Mouse (Mus musculus): Measurements from ENCODE around the gene Mecom. TPM values are rescaled to one million over a fixed set of nuclear protein-coding genes. Genes with fewer than 3 reads are reported as not detected.
A peak's percentile ranks its signal among the peaks of the same experiment; 100 is the strongest.
"Not testable (repeated sequence)": the region's sequence is repeated elsewhere in the genome, so short reads cannot be mapped to it uniquely, and the experiment has no call there.

Gene Mecom
- 57.4 and 64.1 TPM in 2 replicates for polyA plus RNA-seq (2015; fragmentation: Nextera tagmentation; extraction: Ambion mirVana)

DNA sequence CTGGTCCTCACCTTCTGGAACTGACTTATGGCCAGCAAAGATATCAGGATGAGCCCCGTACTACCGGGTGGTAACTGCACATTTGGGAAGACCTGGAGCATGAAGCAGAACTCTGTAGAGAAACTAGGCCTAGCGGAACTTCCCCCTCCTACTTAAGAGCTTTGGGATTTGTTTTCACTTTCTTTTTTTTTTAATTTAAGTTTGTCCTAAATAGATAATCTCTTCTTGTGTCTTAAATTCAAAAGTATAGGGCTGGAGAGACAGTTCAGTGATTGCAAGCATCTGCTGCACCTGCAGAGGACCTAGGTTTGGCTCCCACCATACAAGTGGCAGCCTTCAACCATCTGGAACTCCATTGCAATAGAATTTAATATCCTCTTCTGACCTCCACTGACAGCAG is at the start of gene Mecom:
TSS of gene Mecom (minus strand) at position 101 of the 400 bp plus-strand sequence.
- no peaks in the 10 kb centered on the region for H3K9me3 ChIP-seq (replicated peaks; ENCODE audit: control insufficient read depth, low read length)
- H3K36me3 ChIP-seq (ENCODE audit: control insufficient read depth, insufficient read depth, low read length): no peaks in the 10 kb centered on the region
- ATAC-seq (ENCODE audit: insufficient read depth, low FRiP score): no peak
- no peaks in the 10 kb centered on the region for H3K27me3 ChIP-seq (ENCODE audit: control insufficient read depth, insufficient read depth, low read length)
- H3K27ac ChIP-seq (ENCODE audit: low read length): no peak within 1 kb of the TSS
- H3K4me1 ChIP-seq (ENCODE audit: control insufficient read depth, insufficient read depth, low read length): 0 out of 2 replicates have a peak, but pooled peaks cover 9% of the 10 kb centered on the region
- no peak within 1 kb of the TSS for H3K4me3 ChIP-seq (replicated peaks; ENCODE audit: low read length)
- 84% methylated on average over 3 of the region's 3 CpGs for WGBS
- H3K4me2 ChIP-seq (ENCODE audit: low read depth, low read length): peak within 1 kb of the TSS; percentile 3; the same call in 1 of the 2 replicates
- no peak within 1 kb of the TSS for H3K9ac ChIP-seq (ENCODE audit: low read length)

- peaks cover 8% of the 10 kb centered on the region; the same call in 1 of the 2 replicates for H3K4me1 ChIP-seq (ENCODE audit: control insufficient read depth, insufficient read depth, low read length)
- H3K27me3 ChIP-seq (ENCODE audit: control insufficient read depth, insufficient read depth, low read length): no peaks in the 10 kb centered on the region
- 81% methylated on average over 7 of the region's 7 CpGs for WGBS
- H3K27ac ChIP-seq (ENCODE audit: low read length): no peak overlapping the region
- no peaks in the 10 kb centered on the region for H3K36me3 ChIP-seq (ENCODE audit: control insufficient read depth, insufficient read depth, low read length)
- H3K9ac ChIP-seq (ENCODE audit: low read length): no peak overlapping the region
- no peak for ATAC-seq (ENCODE audit: insufficient read depth, low FRiP score)
- no peak overlapping the region for H3K4me2 ChIP-seq (ENCODE audit: low read depth, low read length)
- H3K9me3 ChIP-seq (replicated peaks; ENCODE audit: control insufficient read depth, low read length): no peaks in the 10 kb centered on the region
- H3K4me3 ChIP-seq (replicated peaks; ENCODE audit: low read length): no peak overlapping the region
Measured at GRCm38 (mm10) chr3:30597271-30597670, 49.5 kb upstream of the Mecom start.

DNA sequence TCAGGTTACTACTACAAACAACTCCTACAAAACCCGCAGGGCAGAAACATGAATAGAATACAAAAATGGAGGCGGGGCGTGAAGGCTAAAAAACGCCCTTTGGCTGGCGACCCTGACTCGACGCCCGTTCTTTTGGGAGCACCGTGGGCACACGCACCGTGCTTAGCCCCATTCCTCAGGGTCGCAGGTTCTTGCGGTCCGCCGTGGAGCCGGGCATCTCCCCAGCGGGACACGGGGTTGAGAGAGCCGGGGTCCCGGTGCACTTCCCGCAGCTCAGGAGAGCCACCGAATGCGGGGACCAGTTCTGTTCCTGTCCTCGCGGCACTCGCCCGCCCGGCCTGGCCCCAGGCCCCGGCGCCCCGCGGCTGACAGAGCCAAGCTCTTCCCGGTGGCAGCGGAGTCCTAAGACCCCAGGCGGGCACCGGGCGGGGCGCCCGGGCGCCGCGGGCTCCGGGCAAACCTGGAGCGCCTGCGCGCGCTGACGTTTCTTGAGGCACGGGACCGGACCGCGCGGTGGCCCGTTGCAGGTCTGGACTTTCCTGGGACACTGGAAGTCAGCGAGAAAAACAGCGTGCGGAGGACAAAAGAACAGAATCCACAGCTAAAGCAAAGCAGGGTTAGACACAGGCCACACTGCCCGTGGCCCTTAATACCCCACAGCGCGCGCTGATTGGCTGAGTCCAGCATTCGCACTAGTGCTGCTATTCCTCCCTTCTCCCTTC is 47.5 kb upstream of the Mecom start:
- WGBS: under 1% methylated on average over 58 of the region's 62 CpGs
- Histone ChIP-seq H3K9me3 (replicated peaks; ENCODE audit: control insufficient read depth, low read length) (no peaks in the 10 kb centered on the region), H3K9ac (ENCODE audit: low read length) (peak overlapping the region; percentile 96), H3K36me3 (ENCODE audit: control insufficient read depth, insufficient read depth, low read length) (no peaks in the 10 kb centered on the region), H3K4me1 (ENCODE audit: control insufficient read depth, insufficient read depth, low read length) (peaks cover 8% of the 10 kb centered on the region; the same call in 1 of the 2 replicates), H3K4me2 (ENCODE audit: low read depth, low read length) (peak overlapping the region; percentile 80), H3K4me3 (replicated peaks; ENCODE audit: low read length) (peak overlapping the region; percentile 87), H3K27me3 (ENCODE audit: control insufficient read depth, insufficient read depth, low read length) (no peaks in the 10 kb centered on the region), H3K27ac (ENCODE audit: low read length) (peak overlapping the region; percentile 27; the same call in 1 of the 2 replicates)
- ATAC-seq (ENCODE audit: insufficient read depth, low FRiP score): peak; percentile 51; the same call in 1 of the 2 replicates

GRCm38 (mm10) chr3:30593719-30594485 is 46.1 kb upstream of the Mecom start:
- Histone ChIP-seq H3K27ac (ENCODE audit: low read length) (no peak overlapping the region), H3K9ac (ENCODE audit: low read length) (no peak overlapping the region), H3K4me2 (ENCODE audit: low read depth, low read length) (no peak overlapping the region), H3K9me3 (replicated peaks; ENCODE audit: control insufficient read depth, low read length) (no peaks in the 10 kb centered on the region), H3K27me3 (ENCODE audit: control insufficient read depth, insufficient read depth, low read length) (no peaks in the 10 kb centered on the region), H3K4me3 (replicated peaks; ENCODE audit: low read length) (no peak overlapping the region), H3K4me1 (ENCODE audit: control insufficient read depth, insufficient read depth, low read length) (no peaks in the 10 kb centered on the region; the same call in 1 of the 2 replicates), H3K36me3 (ENCODE audit: control insufficient read depth, insufficient read depth, low read length) (no peaks in the 10 kb centered on the region)
- WGBS: 76% methylated on average over 4 of the region's 4 CpGs
- ATAC-seq (ENCODE audit: insufficient read depth, low FRiP score): no peak

DNA sequence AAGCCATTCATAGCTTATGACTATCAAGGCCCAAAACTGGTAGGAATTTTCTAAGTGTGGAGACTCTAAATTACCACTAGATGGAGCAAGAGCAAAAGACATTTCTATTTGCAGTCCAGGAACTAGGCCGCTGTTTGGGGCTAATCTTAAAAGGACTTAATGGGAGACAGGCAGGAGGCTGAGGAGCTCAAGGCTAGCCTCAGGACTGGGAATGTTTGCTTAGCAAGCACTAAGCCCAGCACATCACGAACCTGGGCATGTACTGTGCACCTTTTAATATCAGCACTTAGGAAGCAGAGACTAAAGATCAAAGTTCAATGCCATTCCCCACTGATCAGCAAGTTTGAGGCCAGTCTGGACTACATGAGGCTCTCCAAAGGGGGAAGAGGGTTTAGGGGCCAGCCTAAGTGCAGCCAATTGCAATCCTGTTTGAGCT is 44.6 kb upstream of the Mecom start:
- no peak overlapping the region for H3K4me3 ChIP-seq (replicated peaks; ENCODE audit: low read length)
- H3K27ac ChIP-seq (ENCODE audit: low read length): no peak overlapping the region
- H3K9me3 ChIP-seq (replicated peaks; ENCODE audit: control insufficient read depth, low read length): no peaks in the 10 kb centered on the region
- WGBS: 0% methylated on average over 2 of the region's 2 CpGs
- H3K4me2 ChIP-seq (ENCODE audit: low read depth, low read length): no peak overlapping the region
- no peaks in the 10 kb centered on the region for H3K36me3 ChIP-seq (ENCODE audit: control insufficient read depth, insufficient read depth, low read length)
- H3K27me3 ChIP-seq (ENCODE audit: control insufficient read depth, insufficient read depth, low read length): no peaks in the 10 kb centered on the region
- peak; percentile 56 for ATAC-seq (ENCODE audit: insufficient read depth, low FRiP score)
- no peak overlapping the region; the same call in 1 of the 2 replicates for H3K9ac ChIP-seq (ENCODE audit: low read length)
- no peaks in the 10 kb centered on the region; the same call in 1 of the 2 replicates for H3K4me1 ChIP-seq (ENCODE audit: control insufficient read depth, insufficient read depth, low read length)

DNA sequence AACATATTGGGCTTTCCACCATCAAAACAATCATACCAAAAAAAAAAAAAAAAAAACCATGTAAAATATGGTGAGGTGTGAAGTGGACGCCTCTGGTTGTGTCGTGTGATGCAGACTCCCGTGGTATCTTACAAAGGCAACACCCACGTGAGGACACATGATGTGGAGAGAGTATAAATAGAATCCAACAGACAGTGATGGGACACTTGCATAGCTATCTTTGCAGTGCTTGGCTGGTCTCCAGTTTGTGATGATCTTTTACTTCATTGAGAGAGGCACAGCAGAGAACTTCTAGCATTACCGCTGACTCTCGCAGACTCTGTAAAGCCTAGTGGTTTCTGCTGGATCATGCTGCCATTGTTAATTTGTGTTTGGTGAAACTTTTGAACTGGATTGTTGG is 41.1 kb upstream of the Mecom start:
- Histone ChIP-seq H3K9ac (ENCODE audit: low read length) (no peak overlapping the region), H3K4me2 (ENCODE audit: low read depth, low read length) (no peak overlapping the region), H3K4me1 (ENCODE audit: control insufficient read depth, insufficient read depth, low read length) (no peaks in the 10 kb centered on the region), H3K27me3 (ENCODE audit: control insufficient read depth, insufficient read depth, low read length) (no peaks in the 10 kb centered on the region), H3K9me3 (replicated peaks; ENCODE audit: control insufficient read depth, low read length) (no peaks in the 10 kb centered on the region), H3K4me3 (replicated peaks; ENCODE audit: low read length) (no peak overlapping the region), H3K36me3 (ENCODE audit: control insufficient read depth, insufficient read depth, low read length) (no peaks in the 10 kb centered on the region), H3K27ac (ENCODE audit: low read length) (no peak overlapping the region)
- ATAC-seq (ENCODE audit: insufficient read depth, low FRiP score): no peak
- 78% methylated on average over 6 of the region's 6 CpGs for WGBS

DNA sequence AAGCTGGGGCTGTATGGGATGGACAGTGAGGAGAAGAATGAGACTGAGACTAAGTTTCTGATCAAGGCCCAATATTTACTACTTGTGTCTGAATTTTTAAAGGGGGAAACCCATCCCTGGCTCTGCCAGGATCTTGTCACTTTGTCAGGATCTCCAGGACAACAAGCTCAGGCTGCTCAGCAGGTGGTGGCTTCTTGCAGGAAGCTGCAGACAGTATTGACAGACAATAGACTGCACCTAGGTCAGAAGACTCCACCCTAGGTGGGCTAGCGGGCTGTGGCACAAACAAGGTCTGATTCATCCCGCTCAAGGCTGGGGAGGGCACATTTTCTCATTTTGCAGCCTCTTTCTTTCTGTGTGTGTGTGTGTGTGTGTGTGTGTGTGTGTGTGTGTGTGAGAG is 25.7 kb upstream of the Mecom start:
- Histone ChIP-seq H3K36me3 (ENCODE audit: control insufficient read depth, insufficient read depth, low read length) (no peaks in the 10 kb centered on the region), H3K4me2 (ENCODE audit: low read depth, low read length) (no peak overlapping the region), H3K27ac (ENCODE audit: low read length) (no peak overlapping the region), H3K9ac (ENCODE audit: low read length) (no peak overlapping the region), H3K9me3 (replicated peaks; ENCODE audit: control insufficient read depth, low read length) (no peaks in the 10 kb centered on the region), H3K27me3 (ENCODE audit: control insufficient read depth, insufficient read depth, low read length) (no peaks in the 10 kb centered on the region), H3K4me1 (ENCODE audit: control insufficient read depth, insufficient read depth, low read length) (no peaks in the 10 kb centered on the region), H3K4me3 (replicated peaks; ENCODE audit: low read length) (no peak overlapping the region)
- 19% methylated on average over 2 of the region's 2 CpGs for WGBS
- ATAC-seq (ENCODE audit: insufficient read depth, low FRiP score): no peak

DNA sequence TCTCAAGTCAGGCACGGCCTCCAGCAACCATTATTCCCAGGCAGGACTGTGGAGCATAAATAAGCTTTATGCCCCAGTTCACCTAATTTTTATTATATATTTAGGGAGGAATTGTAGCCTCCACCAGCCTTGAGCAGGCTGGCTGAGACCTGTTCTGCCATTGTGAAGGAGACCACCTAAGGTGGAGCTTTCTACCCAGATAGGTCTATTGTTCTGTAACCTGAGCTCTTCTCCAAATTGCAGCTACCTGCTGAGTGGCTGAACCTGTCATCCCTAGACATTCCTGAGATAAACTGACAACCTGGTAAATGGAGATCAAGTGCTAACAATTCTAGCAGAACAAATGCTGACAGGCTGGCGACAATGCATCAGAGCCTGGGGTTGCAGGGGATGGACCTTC is 18.5 kb upstream of the Mecom start:
- 60% methylated on average over 1 of the region's 2 CpGs for WGBS
- H3K27ac ChIP-seq (ENCODE audit: low read length); ATAC-seq (ENCODE audit: insufficient read depth, low FRiP score); H3K4me3 ChIP-seq (replicated peaks; ENCODE audit: low read length); H3K9me3 ChIP-seq (replicated peaks; ENCODE audit: control insufficient read depth, low read length); H3K27me3 ChIP-seq (ENCODE audit: control insufficient read depth, insufficient read depth, low read length); H3K4me2 ChIP-seq (ENCODE audit: low read depth, low read length); H3K36me3 ChIP-seq (ENCODE audit: control insufficient read depth, insufficient read depth, low read length); H3K4me1 ChIP-seq (ENCODE audit: control insufficient read depth, insufficient read depth, low read length); H3K9ac ChIP-seq (ENCODE audit: low read length): not testable (repeated sequence)

GRCm38 (mm10) chr3:30560677-30561314 is 13.0 kb upstream of the Mecom start:
- H3K27me3 ChIP-seq (ENCODE audit: control insufficient read depth, insufficient read depth, low read length): no peaks in the 10 kb centered on the region
- 43% methylated on average over 6 of the region's 6 CpGs for WGBS
- H3K4me1 ChIP-seq (ENCODE audit: control insufficient read depth, insufficient read depth, low read length): no peaks in the 10 kb centered on the region
- no peak overlapping the region for H3K4me2 ChIP-seq (ENCODE audit: low read depth, low read length)
- H3K9me3 ChIP-seq (replicated peaks; ENCODE audit: control insufficient read depth, low read length): no peaks in the 10 kb centered on the region
- no peak overlapping the region for H3K4me3 ChIP-seq (replicated peaks; ENCODE audit: low read length)
- H3K27ac ChIP-seq (ENCODE audit: low read length): no peak overlapping the region
- H3K9ac ChIP-seq (ENCODE audit: low read length): no peak overlapping the region
- ATAC-seq (ENCODE audit: insufficient read depth, low FRiP score): no peak
- H3K36me3 ChIP-seq (ENCODE audit: control insufficient read depth, insufficient read depth, low read length): no peaks in the 10 kb centered on the region

Data from stomach, embryonic 16.5 days (tissue).